Mouse (Mus musculus) MEL (cell line): ENCODE data around the gene Chst14.

Experiments used
- CTCF ChIP-seq, 3 experiments: IDR thresholded peaks in 2 of 3; conservative IDR thresholded peaks in 1 of 3; 2 replicates each; pipeline ENCODE4 v1.5.1; 2011 to 2012; ENCODE audit warnings: low read length in 3 of 3, low read depth in 2 of 3, mild to moderate bottlenecking in 2 of 3, improper control_type of control experiment in 1 of 3, inconsistent platforms in 1 of 3, mixed read lengths in 1 of 3, moderate library complexity in 1 of 3; ENCODE audit not compliant: control insufficient read depth in 1 of 3, insufficient read depth in 1 of 3, poor library complexity in 1 of 3, severe bottlenecking in 1 of 3
- MAX ChIP-seq: IDR thresholded peaks from 2 replicates; pipeline ENCODE4 v1.6.1; 2011; ENCODE audit warnings: low read length, improper control_type of control experiment
- POLR2A ChIP-seq, 2 experiments: IDR thresholded peaks; 2 replicates each; pipeline ENCODE4 v1.6.1; 2011 to 2012; ENCODE audit warnings: low read length in 2 of 2, mild to moderate bottlenecking in 2 of 2, control low read depth in 1 of 2, improper control_type of control experiment in 1 of 2, low read depth in 1 of 2, moderate library complexity in 1 of 2; ENCODE audit not compliant: control insufficient read depth in 1 of 2, insufficient read depth in 1 of 2, poor library complexity in 1 of 2
- POLR2AphosphoS2 ChIP-seq: IDR thresholded peaks from 2 replicates; pipeline ENCODE4 v1.6.1; 2011; ENCODE audit warnings: low read length, improper control_type of control experiment
- SMC3 ChIP-seq: IDR thresholded peaks from 2 replicates; pipeline ENCODE4 v1.6.1; 2011; ENCODE audit warnings: low read depth, low read length, improper control_type of control experiment

DNA sequence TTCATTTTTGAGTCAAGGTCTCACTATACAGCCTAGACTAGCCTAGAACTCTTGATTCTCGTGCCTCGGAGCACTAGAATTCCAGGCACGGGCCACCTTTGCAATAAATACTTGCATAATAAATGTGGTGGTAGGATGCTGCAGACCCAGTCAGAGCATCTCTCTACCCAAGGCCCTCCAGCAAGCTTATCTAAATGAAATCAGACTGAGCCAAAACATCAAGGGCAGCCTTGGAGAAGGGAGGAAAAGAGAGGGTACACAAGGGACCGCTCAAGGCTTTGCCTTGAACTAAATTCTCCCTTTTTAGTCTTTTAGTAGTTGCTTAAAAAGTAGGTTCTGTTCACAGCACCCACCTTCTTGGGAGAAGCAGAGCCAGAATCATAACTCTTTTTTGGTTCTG lies 35.1 kb upstream of the Chst14 start:
- TF ChIP-seq POLR2A (IDR thresholded peaks at IDR 0.05; ENCODE audit: control insufficient read depth in 1 of 2, insufficient read depth in 1 of 2, low read depth in 1 of 2, low read length in 2 of 2, poor library complexity in 1 of 2), result no peak
- no peak for TF ChIP-seq CTCF (IDR thresholded peaks at IDR 0.05 in 2 of 3, conservative IDR thresholded peaks at IDR 0.05 in 1 of 3; ENCODE audit: control insufficient read depth in 1 of 3, insufficient read depth in 1 of 3, low read depth in 2 of 3, low read length in 3 of 3, poor library complexity in 1 of 3, severe bottlenecking in 1 of 3)
- no peak for TF ChIP-seq SMC3
- TF ChIP-seq POLR2AphosphoS2, result no peak
- no peak for TF ChIP-seq MAX
